Mouse (Mus musculus) CD4-positive, CD25-positive, alpha-beta regulatory T cell, adult 9 weeks (primary cell): ENCODE results near the gene 2410131K14Rik. TPM values are rescaled to one million over a fixed set of nuclear protein-coding genes. Genes with fewer than 3 reads are reported as not detected.

Experiments used
- polyA plus RNA-seq: library from polyadenylated mRNA; unstranded; fragments of 100-300 nt; shearing (Covaris generic); gene quantifications from one replicate; pipeline ENCODE4 v1.2.1, GENCODE M21; 2017

Gene 2410131K14Rik
- 7.7 TPM for polyA plus RNA-seq

GRCm38 (mm10) chr5:118244606-118245443 lies at the start of gene 2410131K14Rik, which contains the start of gene Rnft2:
Gene 2410131K14Rik, plus strand, starts transcription at chr5:118245227.
Gene Rnft2, minus strand, starts transcription at chr5:118245116.

Other genes with a start within 250 kb of the 2410131K14Rik start
- 18.7 TPM for gene Tesc, start 217.5 kb upstream of the 2410131K14Rik start, polyA plus RNA-seq
- 2.3 TPM for gene Fbxw8, start 89.8 kb upstream of the 2410131K14Rik start, polyA plus RNA-seq
- gene Hrk, start 80.6 kb upstream of the 2410131K14Rik start, polyA plus RNA-seq: not detected
- gene Rnft2, start 111 bp upstream of the 2410131K14Rik start, polyA plus RNA-seq: 0.16 TPM